Mouse (Mus musculus) hindbrain, embryonic 16.5 days (tissue): Measurements from ENCODE around the gene Tenm2. TPM values are rescaled to one million over a fixed set of nuclear protein-coding genes. Genes with fewer than 3 reads are reported as not detected.

Experiments used
- ATAC-seq: fragments of 200-750 bp; cut with Nextera tagmentation; 2 replicates; pipeline ENCODE4 v1.8.0; 2017; ENCODE audit warnings: moderate TSS enrichment, moderate library complexity
- H3K27ac ChIP-seq: fragments of 300-500 bp; sonication (generic); 2 replicates; pipeline ENCODE4 v1.5.1; 2014; ENCODE audit warnings: low read depth, mild to moderate bottlenecking, control low read depth, low read length, moderate library complexity
- H3K27me3 ChIP-seq: fragments of 300-500 bp; sonication (generic); replicated peaks from 2 replicates; pipeline ENCODE4 v1.6.1; 2014; ENCODE audit warnings: low read length; ENCODE audit not compliant: control insufficient read depth, insufficient read depth
- H3K36me3 ChIP-seq: fragments of 300-500 bp; sonication (generic); 2 replicates; pipeline ENCODE4 v1.6.1; 2014; ENCODE audit warnings: mild to moderate bottlenecking, low read length, moderate library complexity, mixed read lengths; ENCODE audit not compliant: control insufficient read depth, insufficient read depth
- H3K4me1 ChIP-seq: fragments of 300-500 bp; sonication (generic); 2 replicates; pipeline ENCODE4 v1.6.1; 2014; ENCODE audit warnings: low read depth, low read length; ENCODE audit not compliant: control insufficient read depth, insufficient read depth
- H3K4me2 ChIP-seq: fragments of 300-500 bp; sonication (generic); 2 replicates; pipeline ENCODE4 v1.6.1; 2014; ENCODE audit warnings: mild to moderate bottlenecking, low read length, control low read depth, moderate library complexity
- H3K4me3 ChIP-seq: fragments of 300-500 bp; sonication (generic); 2 replicates; pipeline ENCODE4 v1.5.1; 2014; ENCODE audit warnings: mild to moderate bottlenecking, low read length, control low read depth, moderate library complexity
- H3K9ac ChIP-seq: fragments of 300-500 bp; sonication (generic); 2 replicates; pipeline ENCODE4 v1.6.1; 2014; ENCODE audit warnings: low read depth, mild to moderate bottlenecking, control low read depth, low read length, moderate library complexity
- H3K9me3 ChIP-seq: fragments of 300-500 bp; sonication (generic); 2 replicates; pipeline ENCODE4 v1.6.1; 2014; ENCODE audit warnings: mild to moderate bottlenecking, low read length, moderate library complexity; ENCODE audit not compliant: control insufficient read depth
- WGBS: fragments of 180-500 bp; shearing (Covaris S2); extraction: QIAGEN DNeasy Blood & Tissue Kit; methylation state at CpG from one replicate; pipeline ENCODE4 v1.1.7; 2014; 5-methylcytosine and 5-hydroxymethylcytosine counted together
- polyA plus RNA-seq: library from polyadenylated mRNA; unstranded; fragments of >200 nt; fragmentation: Nextera tagmentation; extraction: Ambion mirVana; gene quantifications from 2 replicates; pipeline ENCODE4 v1.2.1, GENCODE M21; 2015

Tenm2 gene
- polyA plus RNA-seq, 1 experiment from 2014 or later = 33.2 TPM

DNA sequence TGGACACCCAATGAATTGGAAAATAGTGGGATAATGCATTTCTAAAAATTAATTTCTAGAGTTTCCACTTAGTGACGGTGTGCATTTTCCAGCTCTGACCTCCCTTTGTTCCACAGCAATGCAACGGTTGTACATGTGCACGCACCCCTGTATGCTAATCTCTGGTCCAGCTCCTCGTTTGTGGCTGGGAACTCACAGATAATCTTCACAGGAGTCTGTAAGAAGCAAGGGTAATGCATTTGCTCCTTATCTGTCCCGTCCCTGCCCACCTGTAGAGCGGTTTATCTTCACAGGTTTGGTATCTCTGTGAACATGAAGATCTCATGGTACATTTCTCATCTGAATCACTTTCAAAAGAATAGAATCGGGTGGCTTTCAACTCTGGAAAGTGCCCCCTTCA is 955.2 kb downstream of the Tenm2 start:
- ATAC-seq = no peak
- no peak overlapping the region for H3K4me3 ChIP-seq
- H3K9me3 ChIP-seq = no peaks in the 10 kb centered on the region
- 74% methylated on average over 7 of the region's 7 CpGs for WGBS
- no peak overlapping the region for H3K9ac ChIP-seq
- H3K27ac ChIP-seq = no peak overlapping the region
- H3K27me3 ChIP-seq = no peaks in the 10 kb centered on the region
- H3K4me1 ChIP-seq = peaks cover 8% of the 10 kb centered on the region
- H3K4me2 ChIP-seq = no peak overlapping the region
- H3K36me3 ChIP-seq = no peaks in the 10 kb centered on the region

GRCm38 (mm10) chr11:36277903-36278215 is 957.9 kb downstream of the Tenm2 start:
- H3K9ac ChIP-seq = no peak overlapping the region
- 87% methylated on average over 9 of the region's 9 CpGs for WGBS
- H3K36me3 ChIP-seq = no peaks in the 10 kb centered on the region
- no peaks in the 10 kb centered on the region for H3K27me3 ChIP-seq
- ATAC-seq = no peak
- no peak overlapping the region for H3K4me3 ChIP-seq
- no peak overlapping the region for H3K27ac ChIP-seq
- no peaks in the 10 kb centered on the region for H3K9me3 ChIP-seq
- no peak overlapping the region for H3K4me2 ChIP-seq
- peaks cover 8% of the 10 kb centered on the region for H3K4me1 ChIP-seq

DNA sequence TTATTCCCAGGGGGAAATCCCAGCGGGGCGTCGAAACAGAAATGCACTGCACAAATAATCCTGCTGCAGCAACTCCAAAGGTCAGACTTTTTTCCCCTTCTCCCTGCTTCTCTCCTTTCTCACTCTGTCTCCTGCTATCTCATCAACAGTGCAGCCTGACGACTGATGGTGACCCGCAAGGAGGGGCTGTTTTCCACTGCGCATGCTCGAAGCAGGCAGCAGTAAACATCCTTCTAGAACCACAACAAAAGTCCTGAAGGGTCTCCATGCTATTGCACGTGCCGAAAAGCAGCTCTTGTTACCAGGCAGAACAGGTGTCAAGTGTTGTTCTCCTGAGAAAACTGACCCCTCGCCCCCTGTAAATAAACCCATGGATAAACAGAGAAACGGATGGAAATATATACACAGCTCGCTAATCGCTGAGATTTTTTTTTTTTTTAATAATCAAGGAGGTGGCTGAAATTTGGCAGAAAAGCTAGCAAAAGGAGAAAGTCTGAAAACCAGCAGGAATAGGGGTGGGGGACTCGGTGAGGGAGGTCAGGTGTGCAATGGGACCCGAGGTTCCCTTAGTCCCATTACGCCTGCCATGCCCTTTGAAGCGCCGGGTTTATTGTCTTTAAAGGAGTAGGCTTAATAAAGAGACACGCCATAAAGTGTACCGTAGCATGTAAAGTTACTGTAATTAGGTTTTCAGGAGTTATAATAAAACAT is 958.4 kb downstream of the Tenm2 start:
- 0 out of 2 replicates have a peak, but pooled peaks have one; percentile 37 for ATAC-seq
- WGBS = 69% methylated on average over 20 of the region's 20 CpGs
- Histone ChIP-seq H3K4me2 (0 out of 2 replicates have a peak overlapping the region, but pooled peaks have one; percentile 3), H3K27me3 (no peaks in the 10 kb centered on the region), H3K4me3 (no peak overlapping the region), H3K4me1 (peaks cover 8% of the 10 kb centered on the region), H3K27ac (no peak overlapping the region), H3K9me3 (no peaks in the 10 kb centered on the region), H3K36me3 (no peaks in the 10 kb centered on the region), H3K9ac (peak overlapping the region; percentile 17)

GRCm38 (mm10) chr11:36276015-36276414 is 959.7 kb downstream of the Tenm2 start:
- H3K4me3 ChIP-seq = no peak overlapping the region
- no peak for ATAC-seq
- H3K4me2 ChIP-seq = no peak overlapping the region
- H3K9ac ChIP-seq = no peak overlapping the region
- H3K27ac ChIP-seq = no peak overlapping the region
- peaks cover 8% of the 10 kb centered on the region for H3K4me1 ChIP-seq
- no peaks in the 10 kb centered on the region for H3K27me3 ChIP-seq
- no peaks in the 10 kb centered on the region for H3K36me3 ChIP-seq
- 14% methylated on average over 5 of the region's 5 CpGs for WGBS
- no peaks in the 10 kb centered on the region for H3K9me3 ChIP-seq

- ATAC-seq = peak; percentile 74; the same call in 1 of the 2 replicates
- WGBS = 18% methylated on average over 1 of the region's 2 CpGs
- no peak overlapping the region for H3K4me2 ChIP-seq
- no peaks in the 10 kb centered on the region for H3K9me3 ChIP-seq
- H3K36me3 ChIP-seq = no peaks in the 10 kb centered on the region
- no peak overlapping the region for H3K9ac ChIP-seq
- H3K27me3 ChIP-seq = no peaks in the 10 kb centered on the region
- peaks cover 7% of the 10 kb centered on the region for H3K4me1 ChIP-seq
- H3K27ac ChIP-seq = no peak overlapping the region
- no peak overlapping the region for H3K4me3 ChIP-seq
Measured at GRCm38 (mm10) chr11:36272149-36272548, 963.6 kb downstream of the Tenm2 start.

GRCm38 (mm10) chr11:36269945-36270344 is 965.8 kb downstream of the Tenm2 start:
- no peak overlapping the region for H3K9ac ChIP-seq
- 0 out of 2 replicates have a peak, but pooled peaks have one; percentile 9 for ATAC-seq
- H3K4me1 ChIP-seq = peaks cover 1% of the 10 kb centered on the region
- H3K27ac ChIP-seq = no peak overlapping the region
- no peak overlapping the region for H3K4me2 ChIP-seq
- H3K9me3 ChIP-seq = no peaks in the 10 kb centered on the region
- H3K27me3 ChIP-seq = no peaks in the 10 kb centered on the region
- 78% methylated on average over 6 of the region's 6 CpGs for WGBS
- no peak overlapping the region for H3K4me3 ChIP-seq
- H3K36me3 ChIP-seq = no peaks in the 10 kb centered on the region

DNA sequence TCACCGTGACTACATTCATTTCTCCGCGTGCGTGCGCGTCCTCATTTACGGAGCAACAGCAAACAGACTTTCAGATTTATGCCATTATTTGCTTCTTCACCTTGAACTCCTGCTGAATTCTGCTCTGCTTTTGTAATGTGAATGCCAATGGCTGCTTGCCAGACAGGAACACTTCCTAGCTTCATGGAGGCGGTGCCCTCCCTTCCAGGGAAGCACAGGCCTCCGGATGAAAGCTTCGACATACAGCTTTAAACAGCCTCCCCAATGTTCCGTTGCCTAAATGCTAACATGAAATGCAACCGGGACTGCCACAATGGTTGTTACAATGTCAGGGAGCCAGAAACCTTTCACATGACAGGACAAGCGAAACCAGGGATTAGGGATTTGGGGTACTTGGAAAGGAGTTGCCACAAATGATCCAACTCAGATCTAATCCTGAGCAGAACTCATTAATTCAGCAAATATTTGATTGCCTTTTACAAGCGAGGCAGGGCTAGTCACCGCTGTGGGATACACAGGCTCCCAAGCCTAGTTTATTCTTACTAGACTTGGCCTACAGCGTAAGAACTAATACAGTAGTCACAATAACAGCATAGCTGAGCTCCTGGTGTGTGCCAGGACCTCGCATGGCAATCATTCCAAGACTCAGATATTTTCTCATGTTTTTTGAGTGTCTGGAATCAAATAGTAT is 970.8 kb downstream of the Tenm2 start:
- H3K9ac ChIP-seq = no peak overlapping the region
- H3K27ac ChIP-seq = no peak overlapping the region
- 50% methylated on average over 17 of the region's 17 CpGs for WGBS
- no peak overlapping the region for H3K4me3 ChIP-seq
- H3K27me3 ChIP-seq = no peaks in the 10 kb centered on the region
- peaks cover 7% of the 10 kb centered on the region for H3K4me1 ChIP-seq
- 0 out of 2 replicates have a peak, but pooled peaks have one; percentile 40 for ATAC-seq
- H3K36me3 ChIP-seq = no peaks in the 10 kb centered on the region
- no peaks in the 10 kb centered on the region for H3K9me3 ChIP-seq
- 0 out of 2 replicates have a peak overlapping the region, but pooled peaks have one; percentile 0 for H3K4me2 ChIP-seq

DNA sequence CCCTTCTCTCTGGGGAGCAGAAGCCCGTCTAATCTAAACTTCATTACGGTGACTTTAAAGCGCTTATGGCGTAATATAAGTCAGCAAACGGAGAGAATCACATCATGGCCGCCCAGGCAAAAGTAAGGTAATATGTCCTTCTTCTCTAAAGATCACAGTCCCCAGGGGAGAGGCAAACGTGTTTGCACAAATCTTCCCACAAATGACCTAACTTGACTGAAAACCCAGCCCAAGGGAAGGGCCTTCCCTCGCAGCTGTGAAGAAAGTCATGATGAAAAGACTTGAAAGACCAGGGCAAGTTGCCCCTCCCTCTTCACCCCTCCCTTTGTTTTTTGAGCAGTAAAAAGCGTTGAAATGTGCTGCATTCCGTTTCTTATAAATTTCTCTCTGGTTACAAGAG is 971.9 kb downstream of the Tenm2 start:
- no peak overlapping the region for H3K9ac ChIP-seq
- H3K36me3 ChIP-seq = no peaks in the 10 kb centered on the region
- H3K27me3 ChIP-seq = no peaks in the 10 kb centered on the region
- no peak for ATAC-seq
- no peak overlapping the region for H3K27ac ChIP-seq
- H3K4me1 ChIP-seq = peaks cover 7% of the 10 kb centered on the region
- H3K9me3 ChIP-seq = no peaks in the 10 kb centered on the region
- H3K4me3 ChIP-seq = no peak overlapping the region
- no peak overlapping the region for H3K4me2 ChIP-seq
- 43% methylated on average over 10 of the region's 10 CpGs for WGBS

DNA sequence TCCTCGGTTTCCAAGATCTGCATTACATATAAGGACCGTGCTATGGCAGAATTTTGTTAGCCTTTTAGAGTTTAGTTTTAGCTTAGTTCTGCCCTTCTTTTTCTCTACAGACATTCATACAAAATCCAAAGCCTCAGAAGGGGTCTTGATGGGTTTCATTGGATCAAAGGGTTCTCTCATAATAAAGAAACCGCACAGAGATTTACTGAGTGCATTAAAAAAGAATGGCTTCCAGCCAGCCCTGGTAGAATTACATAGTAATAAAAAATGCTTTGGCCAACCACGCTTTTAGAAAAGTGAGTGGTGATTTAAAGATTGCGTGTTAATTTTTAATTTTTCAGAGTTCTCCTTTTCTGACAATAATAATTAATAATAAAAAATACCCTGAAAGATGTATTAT is 978.6 kb downstream of the Tenm2 start:
- WGBS = 78% methylated on average over 5 of the region's 5 CpGs
- no peaks in the 10 kb centered on the region for H3K9me3 ChIP-seq
- H3K9ac ChIP-seq = no peak overlapping the region
- no peak overlapping the region for H3K4me2 ChIP-seq
- no peak for ATAC-seq
- no peaks in the 10 kb centered on the region for H3K27me3 ChIP-seq
- no peaks in the 10 kb centered on the region for H3K4me1 ChIP-seq
- no peaks in the 10 kb centered on the region for H3K36me3 ChIP-seq
- H3K27ac ChIP-seq = no peak overlapping the region
- no peak overlapping the region for H3K4me3 ChIP-seq
